Mouse (Mus musculus): ENCODE data around the gene Olfr171. TPM values are rescaled to one million over a fixed set of nuclear protein-coding genes. Genes with fewer than 3 reads are reported as not detected.
"Not testable (repeated sequence)": the region's sequence is repeated elsewhere in the genome, so short reads cannot be mapped to it uniquely, and the experiment has no call there.

Olfr171 gene
- not detected in 2 replicates for polyA plus RNA-seq (2015; fragmentation: Nextera tagmentation; extraction: Ambion mirVana)

- Histone ChIP-seq H3K4me3 (no peak within 1 kb of the TSS), H3K9me3 (no peaks in the 10 kb centered on the region), H3K4me2 (no peak within 1 kb of the TSS), H3K36me3 (replicated peaks) (no peaks in the 10 kb centered on the region), H3K27me3 (replicated peaks) (no peaks in the 10 kb centered on the region), H3K4me1 (no peaks in the 10 kb centered on the region), H3K9ac (no peak within 1 kb of the TSS), H3K27ac (no peak within 1 kb of the TSS)
- WGBS: 76% methylated on average over 1 of the region's 1 CpGs
- no peak for ATAC-seq (replicated peaks)
Measured at GRCm38 (mm10) chr16:19629816-19630215, at the start of gene Olfr171. Gene Olfr171 (minus strand): TSS chr16:19629916.

DNA sequence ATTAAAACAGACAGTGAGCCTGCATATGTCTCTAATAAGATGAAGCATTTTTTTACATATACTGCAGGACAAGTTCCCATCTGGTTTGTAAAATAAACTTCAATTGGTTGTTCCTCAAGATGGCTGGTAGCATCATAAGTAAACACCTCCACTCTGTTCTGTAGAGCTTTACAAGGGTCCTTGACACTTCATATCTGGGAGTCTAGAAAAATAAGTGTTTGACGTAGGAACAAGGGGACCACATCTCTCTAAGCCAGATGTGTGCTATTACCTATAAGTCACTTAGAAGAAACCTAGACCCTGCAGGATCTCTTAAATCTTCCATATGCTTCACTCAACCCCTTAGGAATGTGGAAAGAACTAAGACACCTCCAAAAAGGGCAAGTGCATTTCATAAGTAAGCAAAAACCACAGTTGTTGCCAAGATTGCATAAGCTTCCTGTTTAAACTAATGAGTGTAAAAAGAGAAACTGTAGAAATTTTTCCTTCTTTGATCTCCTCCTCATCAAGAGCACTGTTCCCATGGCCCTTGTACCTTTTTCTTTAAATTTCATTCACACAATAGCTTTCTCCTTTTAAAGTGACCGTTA, 41.1 kb upstream of the Olfr171 start:
- Histone ChIP-seq H3K4me3 (no peak overlapping the region), H3K4me1 (no peaks in the 10 kb centered on the region), H3K27ac (no peak overlapping the region), H3K9me3 (no peaks in the 10 kb centered on the region), H3K4me2 (no peak overlapping the region), H3K9ac (no peak overlapping the region), H3K27me3 (replicated peaks) (no peaks in the 10 kb centered on the region), H3K36me3 (replicated peaks) (no peaks in the 10 kb centered on the region)
- 88% methylated on average over 2 of the region's 2 CpGs for WGBS
- no peak for ATAC-seq (replicated peaks)

DNA sequence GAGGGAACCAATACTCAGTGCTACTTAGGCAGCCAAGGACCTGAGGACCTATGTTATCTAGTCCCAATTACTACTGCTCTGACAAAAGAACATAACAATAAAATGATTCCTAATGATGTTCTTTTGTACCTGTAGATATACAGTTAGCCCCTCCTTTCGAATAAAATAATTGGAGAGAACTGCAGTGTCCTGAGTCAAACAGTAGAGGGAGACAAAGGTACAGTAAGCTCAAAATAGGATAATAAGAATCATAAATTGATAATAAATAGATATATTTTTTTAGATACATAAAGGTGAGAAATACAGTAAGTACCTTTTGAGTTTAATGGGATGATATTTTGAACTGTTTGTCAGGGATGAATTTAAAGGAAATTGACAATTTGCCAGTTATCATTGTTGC, 36.6 kb upstream of the Olfr171 start:
- H3K36me3 ChIP-seq (replicated peaks): no peaks in the 10 kb centered on the region
- ATAC-seq (replicated peaks): no peak
- H3K27ac ChIP-seq: no peak overlapping the region
- no peaks in the 10 kb centered on the region for H3K27me3 ChIP-seq (replicated peaks)
- H3K9ac ChIP-seq: no peak overlapping the region
- H3K9me3 ChIP-seq: no peaks in the 10 kb centered on the region
- no peak overlapping the region for H3K4me3 ChIP-seq
- H3K4me2 ChIP-seq: no peak overlapping the region
- no peaks in the 10 kb centered on the region for H3K4me1 ChIP-seq
- whole genome bisulfite sequencing: 63% methylated on average over 1 of the region's 1 CpGs

DNA sequence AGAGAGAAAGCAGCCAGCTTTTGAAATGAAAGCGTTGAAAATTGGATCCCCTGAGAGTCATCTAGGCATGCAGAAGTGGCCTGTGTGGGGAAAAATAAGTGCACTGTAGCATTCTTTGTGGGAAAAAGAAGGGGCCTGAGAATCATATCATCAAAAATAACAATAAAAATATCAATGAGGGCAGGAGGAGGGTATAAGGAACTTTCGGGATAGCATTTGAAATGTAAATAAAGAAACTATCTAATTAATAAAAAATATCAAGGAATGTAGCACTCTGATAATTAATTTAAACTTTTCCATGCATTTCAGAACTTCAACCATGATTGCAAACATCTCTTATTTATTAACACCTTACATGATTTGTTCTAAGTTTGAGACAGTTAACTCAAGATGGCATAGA, 17.9 kb downstream of the Olfr171 start, which contains the start of gene Olfr170:
Gene Olfr170 (minus strand): TSS at position 101 of the 400 bp plus-strand sequence.
- ATAC-seq (replicated peaks); H3K27ac ChIP-seq: not testable (repeated sequence)
- WGBS: 92% methylated on average over 2 of the region's 2 CpGs

DNA sequence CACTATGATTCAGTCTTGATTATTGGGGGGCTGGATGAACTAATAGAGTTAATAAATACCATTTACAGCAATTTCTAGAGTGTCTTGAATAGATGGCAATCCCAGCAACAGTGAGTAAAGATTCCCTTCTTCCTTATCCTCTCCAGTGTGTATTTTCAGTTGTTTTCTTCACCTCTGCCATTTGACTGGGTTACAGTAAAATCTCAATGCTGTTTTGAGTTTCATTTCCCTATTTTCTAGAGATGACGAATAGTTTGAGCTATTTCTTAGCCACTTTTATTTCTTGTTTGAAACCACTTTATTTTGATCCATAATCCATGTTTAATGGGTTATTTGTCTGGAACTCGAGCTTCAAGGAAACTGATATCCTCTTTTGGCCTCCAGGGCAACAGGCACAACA, 26.6 kb downstream of the Olfr171 start:
- ATAC-seq (replicated peaks): no peak
- 64% methylated on average over 2 of the region's 2 CpGs for WGBS
- H3K4me1 ChIP-seq: no peaks in the 10 kb centered on the region

More for the DNA sequence above, 17.9 kb downstream of the Olfr171 start, which contains the start of gene Olfr170:
- not testable (repeated sequence) for H3K4me3 ChIP-seq; H3K4me1 ChIP-seq; H3K36me3 ChIP-seq (replicated peaks); H3K9ac ChIP-seq; H3K27me3 ChIP-seq (replicated peaks); H3K9me3 ChIP-seq; H3K4me2 ChIP-seq

More for the DNA sequence above, 26.6 kb downstream of the Olfr171 start:
- Histone ChIP-seq H3K4me3 (no peak overlapping the region), H3K36me3 (replicated peaks) (no peaks in the 10 kb centered on the region), H3K4me2 (no peak overlapping the region), H3K9ac (no peak overlapping the region), H3K27me3 (replicated peaks) (no peaks in the 10 kb centered on the region), H3K9me3 (no peaks in the 10 kb centered on the region), H3K27ac (no peak overlapping the region)

Other genes starting within 250 kb of the Olfr171 start
- gene Olfr165, start 206.8 kb downstream of the Olfr171 start, polyA plus RNA-seq (2015; fragmentation: Nextera tagmentation; extraction: Ambion mirVana): not detected in 2 replicates
- not detected in 2 replicates for gene Olfr166, start 146.2 kb downstream of the Olfr171 start, polyA plus RNA-seq (2015; fragmentation: Nextera tagmentation; extraction: Ambion mirVana)
- gene Olfr167, start 107.7 kb downstream of the Olfr171 start, polyA plus RNA-seq (2015; fragmentation: Nextera tagmentation; extraction: Ambion mirVana): not detected in 2 replicates
- not detected in 2 replicates for gene Olfr168, start 94.4 kb downstream of the Olfr171 start, polyA plus RNA-seq (2015; fragmentation: Nextera tagmentation; extraction: Ambion mirVana)
- gene Olfr169, start 58.1 kb downstream of the Olfr171 start, polyA plus RNA-seq (2015; fragmentation: Nextera tagmentation; extraction: Ambion mirVana): not detected in 2 replicates
- gene Olfr170, start 18.0 kb downstream of the Olfr171 start, polyA plus RNA-seq (2015; fragmentation: Nextera tagmentation; extraction: Ambion mirVana): not detected in 2 replicates
- gene Lamp3, start 76.5 kb upstream of the Olfr171 start, polyA plus RNA-seq (2015; fragmentation: Nextera tagmentation; extraction: Ambion mirVana): 0.05 TPM in 2 replicates
- gene B3gnt5, start 130.3 kb upstream of the Olfr171 start, polyA plus RNA-seq (2015; fragmentation: Nextera tagmentation; extraction: Ambion mirVana): 44.3 and 46.4 TPM in 2 replicates

Measured in midbrain, embryonic 15.5 days (tissue).